Mouse (Mus musculus): ENCODE measurements at regions not wholly inside any gene's neighbourhood (a gene's known extent, or its start where the extent isn't known, plus 50 kb on each side); places are given as distances from the start of the nearest gene placed in this dataset.

- in situ Hi-C loops (cut with MboI; ENCODE audit: low sequenced_read_pairs) = no loop called here
These were observed 122.1 kb upstream of the Gm5148 start for GRCm38 (mm10) chr3:37846191-37847003.

- in situ Hi-C loops (cut with MboI; ENCODE audit: low sequenced_read_pairs) = no loop called here
These were observed 121.2 kb upstream of the Gm5148 start for GRCm38 (mm10) chr3:37845313-37846023.

GRCm38 (mm10) chr3:37844731-37845312 lies 120.5 kb upstream of the Gm5148 start:
- in situ Hi-C loops (cut with MboI; ENCODE audit: low sequenced_read_pairs) = no loop called here

GRCm38 (mm10) chr3:37842289-37842688 lies 118.0 kb upstream of the Gm5148 start:
- in situ Hi-C loops (cut with MboI; ENCODE audit: low sequenced_read_pairs) = no loop called here

- in situ Hi-C loops (cut with MboI; ENCODE audit: low sequenced_read_pairs) = no loop called here
These were observed 114.6 kb upstream of the Gm5148 start for GRCm38 (mm10) chr3:37838896-37839295.

GRCm38 (mm10) chr3:37836749-37837148 lies 112.5 kb upstream of the Gm5148 start:
- in situ Hi-C loops (cut with MboI; ENCODE audit: low sequenced_read_pairs) = no loop called here

- in situ Hi-C loops (cut with MboI; ENCODE audit: low sequenced_read_pairs) = no loop called here
These were observed 111.4 kb upstream of the Gm5148 start for GRCm38 (mm10) chr3:37835687-37836086.

- in situ Hi-C loops (cut with MboI; ENCODE audit: low sequenced_read_pairs) = no loop called here
These were observed 110.8 kb upstream of the Gm5148 start for GRCm38 (mm10) chr3:37835135-37835534.

GRCm38 (mm10) chr3:37834626-37835025 lies 110.3 kb upstream of the Gm5148 start:
- in situ Hi-C loops (cut with MboI; ENCODE audit: low sequenced_read_pairs) = no loop called here

GRCm38 (mm10) chr3:37833387-37833786 lies 109.1 kb upstream of the Gm5148 start:
- in situ Hi-C loops (cut with MboI; ENCODE audit: low sequenced_read_pairs) = no loop called here

- in situ Hi-C loops (cut with MboI; ENCODE audit: low sequenced_read_pairs) = no loop called here
These were observed 103.3 kb upstream of the Gm5148 start for GRCm38 (mm10) chr3:37827546-37827945.

- in situ Hi-C loops (cut with MboI; ENCODE audit: low sequenced_read_pairs) = no loop called here
These were observed 101.3 kb upstream of the Gm5148 start for GRCm38 (mm10) chr3:37825602-37826001.

- in situ Hi-C loops (cut with MboI; ENCODE audit: low sequenced_read_pairs) = no loop called here
These were observed 100.4 kb upstream of the Gm5148 start for GRCm38 (mm10) chr3:37824681-37825080.

GRCm38 (mm10) chr3:37819503-37819902 lies 95.2 kb upstream of the Gm5148 start:
- in situ Hi-C loops (cut with MboI; ENCODE audit: low sequenced_read_pairs) = no loop called here

- in situ Hi-C loops (cut with MboI; ENCODE audit: low sequenced_read_pairs) = no loop called here
These were observed 93.1 kb upstream of the Gm5148 start for GRCm38 (mm10) chr3:37817434-37817805.

GRCm38 (mm10) chr3:37816781-37817433 lies 92.6 kb upstream of the Gm5148 start:
- in situ Hi-C loops (cut with MboI; ENCODE audit: low sequenced_read_pairs) = no loop called here

- in situ Hi-C loops (cut with MboI; ENCODE audit: low sequenced_read_pairs) = no loop called here
These were observed 91.5 kb upstream of the Gm5148 start for GRCm38 (mm10) chr3:37815771-37816170.

GRCm38 (mm10) chr3:37812936-37813335 lies 88.6 kb upstream of the Gm5148 start:
- in situ Hi-C loops (cut with MboI; ENCODE audit: low sequenced_read_pairs) = no loop called here

- in situ Hi-C loops (cut with MboI; ENCODE audit: low sequenced_read_pairs) = no loop called here
These were observed 87.1 kb upstream of the Gm5148 start for GRCm38 (mm10) chr3:37811429-37811828.

GRCm38 (mm10) chr3:37810763-37811162 lies 86.5 kb upstream of the Gm5148 start:
- in situ Hi-C loops (cut with MboI; ENCODE audit: low sequenced_read_pairs) = no loop called here

GRCm38 (mm10) chr3:37805805-37806148 lies 81.5 kb upstream of the Gm5148 start:
- in situ Hi-C loops (cut with MboI; ENCODE audit: low sequenced_read_pairs) = no loop called here

Data from CH12F3 (cell line).